Mouse (Mus musculus) liver, embryonic 16.5 days (tissue): ENCODE results near the gene Sympk. TPM values are rescaled to one million over a fixed set of nuclear protein-coding genes. Genes with fewer than 3 reads are reported as not detected.

Experiments used
- ATAC-seq: fragments of 200-750 bp; cut with Nextera tagmentation; 2 replicates; pipeline ENCODE4 v1.8.0; 2017; ENCODE audit warnings: low read depth, mild to moderate bottlenecking, moderate number of reproducible peaks, moderate library complexity
- H3K27ac ChIP-seq: fragments of 300-500 bp; sonication (generic); 2 replicates; pipeline ENCODE4 v1.5.1; 2014; ENCODE audit warnings: mild to moderate bottlenecking, low read length
- H3K27me3 ChIP-seq: fragments of 300-500 bp; sonication (generic); 2 replicates; pipeline ENCODE4 v1.6.1; 2014; ENCODE audit warnings: low read depth, low read length, mixed read lengths; ENCODE audit not compliant: control insufficient read depth, insufficient read depth
- H3K36me3 ChIP-seq: fragments of 300-500 bp; sonication (generic); 2 replicates; pipeline ENCODE4 v1.6.1; 2014; ENCODE audit warnings: mild to moderate bottlenecking; ENCODE audit not compliant: control insufficient read depth, insufficient read depth
- H3K4me1 ChIP-seq: fragments of 300-500 bp; sonication (generic); 2 replicates; pipeline ENCODE4 v1.6.1; 2014; ENCODE audit warnings: low read depth, low read length, mixed read lengths; ENCODE audit not compliant: control insufficient read depth
- H3K4me2 ChIP-seq: fragments of 300-500 bp; sonication (generic); 2 replicates; pipeline ENCODE4 v1.6.1; 2014; ENCODE audit warnings: low read depth, low read length, mixed read lengths
- H3K4me3 ChIP-seq: fragments of 300-500 bp; sonication (generic); 2 replicates; pipeline ENCODE4 v1.5.1; 2014; ENCODE audit warnings: low read depth, mild to moderate bottlenecking, low read length
- H3K9ac ChIP-seq: fragments of 300-500 bp; sonication (generic); 2 replicates; pipeline ENCODE4 v1.6.1; 2014; ENCODE audit warnings: low read depth, low read length
- H3K9me3 ChIP-seq: fragments of 300-500 bp; sonication (generic); replicated peaks from 2 replicates; pipeline ENCODE4 v1.6.1; 2016; ENCODE audit warnings: low read length; ENCODE audit not compliant: control insufficient read depth
- WGBS: fragments of 180-500 bp; shearing (Covaris S2); extraction: QIAGEN DNeasy Blood & Tissue Kit; methylation state at CpG from one replicate; pipeline ENCODE4 v1.1.7; 2014; ENCODE audit not compliant: insufficient replicate concordance; 5-methylcytosine and 5-hydroxymethylcytosine counted together
- polyA plus RNA-seq: library from polyadenylated mRNA; unstranded; fragments of >200 nt; fragmentation: Nextera tagmentation; extraction: Ambion mirVana; gene quantifications from 2 replicates; pipeline ENCODE4 v1.2.1, GENCODE M21; 2015

Gene Sympk
- polyA plus RNA-seq, 1 experiment from 2014 or later, result 13.8 TPM

DNA sequence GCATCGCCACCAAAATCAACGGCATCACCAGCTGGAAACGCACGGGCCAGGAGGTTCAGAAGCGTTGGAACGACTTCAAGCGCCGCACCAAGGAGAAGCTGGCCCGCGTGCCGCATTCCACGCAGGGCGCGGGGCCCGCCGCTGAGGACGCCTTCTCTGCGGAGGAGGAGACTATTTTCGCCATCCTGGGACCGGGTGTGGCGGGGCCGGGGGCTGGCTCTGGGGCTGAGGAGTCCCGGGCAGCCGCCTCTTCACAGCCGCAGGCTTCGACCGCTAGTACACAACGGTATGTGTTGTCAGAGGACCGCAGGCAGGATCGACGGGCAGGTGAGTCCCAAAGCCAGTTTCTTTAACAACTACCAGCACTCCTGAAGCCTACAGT lies 31.9 kb upstream of the Sympk start:
- Histone ChIP-seq H3K4me3 (peak overlapping the region; percentile 57), H3K4me1 (peaks cover 15% of the 10 kb centered on the region), H3K9ac (no peak overlapping the region), H3K27ac (no peak overlapping the region), H3K9me3 (no peaks in the 10 kb centered on the region), H3K4me2 (peak overlapping the region; percentile 74), H3K36me3 (no peaks in the 10 kb centered on the region), H3K27me3 (peaks cover 57% of the 10 kb centered on the region)
- ATAC-seq, result no peak
- 5% methylated on average over 31 of the region's 31 CpGs for WGBS

GRCm38 (mm10) chr7:18993036-18993435 lies 31.1 kb upstream of the Sympk start:
- Histone ChIP-seq H3K27me3 (peaks cover 57% of the 10 kb centered on the region), H3K4me2 (no peak overlapping the region), H3K36me3 (no peaks in the 10 kb centered on the region), H3K4me1 (peaks cover 15% of the 10 kb centered on the region), H3K27ac (no peak overlapping the region), H3K9ac (no peak overlapping the region), H3K4me3 (no peak overlapping the region), H3K9me3 (no peaks in the 10 kb centered on the region)
- 76% methylated on average over 5 of the region's 5 CpGs for WGBS
- ATAC-seq, result no peak

DNA sequence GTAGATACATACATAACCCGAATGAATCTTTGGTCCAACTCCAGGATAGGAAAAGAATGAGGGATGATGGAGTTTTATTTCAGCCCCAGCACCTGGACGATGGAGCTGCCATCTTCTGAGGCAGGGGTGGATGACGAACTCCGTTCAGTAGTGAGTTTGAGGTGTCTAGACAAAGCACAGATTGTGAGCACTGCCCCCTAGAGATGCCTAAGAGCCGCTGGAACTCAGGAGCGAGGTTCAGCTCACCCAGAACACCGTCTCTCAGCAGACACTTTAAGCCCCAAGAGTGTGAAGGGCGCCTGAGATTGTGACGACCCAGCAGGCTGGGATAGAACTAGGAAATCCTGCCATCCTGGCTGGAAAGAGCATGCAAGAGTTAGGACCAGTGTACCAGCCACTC lies 25.3 kb upstream of the Sympk start:
- Histone ChIP-seq H3K27ac (no peak overlapping the region), H3K36me3 (no peaks in the 10 kb centered on the region), H3K4me1 (peaks cover 30% of the 10 kb centered on the region), H3K9ac (no peak overlapping the region), H3K27me3 (no peaks in the 10 kb centered on the region; the same call in 1 of the 2 replicates), H3K4me2 (no peak overlapping the region), H3K9me3 (no peaks in the 10 kb centered on the region), H3K4me3 (no peak overlapping the region)
- ATAC-seq, result no peak
- WGBS, result 55% methylated on average over 9 of the region's 9 CpGs

- Histone ChIP-seq H3K9me3 (no peaks in the 10 kb centered on the region), H3K4me3 (peak overlapping the region; percentile 54), H3K4me1 (peaks cover 42% of the 10 kb centered on the region), H3K27ac (peak overlapping the region; percentile 36), H3K36me3 (no peaks in the 10 kb centered on the region; the same call in 1 of the 2 replicates), H3K27me3 (no peaks in the 10 kb centered on the region), H3K4me2 (peak overlapping the region; percentile 50), H3K9ac (peak overlapping the region; percentile 56)
- ATAC-seq, result no peak
- WGBS, result 34% methylated on average over 10 of the region's 10 CpGs
These were observed 23.8 kb upstream of the Sympk start for GRCm38 (mm10) chr7:19000421-19000820.

DNA sequence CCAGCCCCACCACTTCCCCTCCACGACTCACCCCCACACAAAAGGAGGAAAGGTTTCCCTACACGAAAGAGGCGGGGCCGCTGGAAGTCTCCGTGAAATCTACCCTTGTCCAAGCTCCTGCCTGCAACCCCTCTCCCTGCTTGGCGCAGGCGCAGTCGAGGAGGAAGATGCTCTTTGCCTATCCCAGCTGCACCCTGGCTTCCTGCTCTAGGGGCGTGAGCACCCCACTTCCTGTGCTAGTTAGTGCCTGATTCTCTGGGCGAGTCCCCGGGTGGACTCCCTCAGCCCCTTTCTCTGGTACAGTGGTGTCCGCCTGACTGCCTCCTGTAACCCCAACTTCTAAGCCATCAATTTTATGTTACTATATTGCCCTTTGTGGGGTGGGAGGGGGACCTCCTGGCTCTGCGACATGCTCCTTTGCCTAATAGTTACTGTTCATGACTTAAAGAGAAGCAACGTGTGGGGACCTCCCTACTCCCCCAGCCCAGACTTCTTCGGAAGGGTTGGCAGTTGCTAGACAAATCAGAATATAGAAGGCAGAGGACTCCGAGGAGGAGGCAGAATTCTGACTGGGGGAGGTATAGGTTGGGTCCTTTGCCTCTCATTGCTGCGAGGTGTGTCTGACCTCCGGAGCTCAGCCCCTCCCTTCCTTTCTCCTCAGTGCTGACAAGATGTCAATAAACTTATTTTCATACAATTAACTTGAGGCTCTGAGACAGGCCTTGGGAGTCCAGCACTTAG lies 22.9 kb upstream of the Sympk start:
- peak overlapping the region; percentile 50 for H3K4me2 ChIP-seq
- no peaks in the 10 kb centered on the region for H3K9me3 ChIP-seq
- H3K27ac ChIP-seq, result peak overlapping the region; percentile 36
- ATAC-seq, result no peak
- H3K9ac ChIP-seq, result peak overlapping the region; percentile 56
- no peaks in the 10 kb centered on the region for H3K27me3 ChIP-seq
- 12% methylated on average over 18 of the region's 18 CpGs for WGBS
- H3K4me3 ChIP-seq, result peak overlapping the region; percentile 54
- peaks cover 50% of the 10 kb centered on the region for H3K4me1 ChIP-seq
- peaks cover 5% of the 10 kb centered on the region for H3K36me3 ChIP-seq

DNA sequence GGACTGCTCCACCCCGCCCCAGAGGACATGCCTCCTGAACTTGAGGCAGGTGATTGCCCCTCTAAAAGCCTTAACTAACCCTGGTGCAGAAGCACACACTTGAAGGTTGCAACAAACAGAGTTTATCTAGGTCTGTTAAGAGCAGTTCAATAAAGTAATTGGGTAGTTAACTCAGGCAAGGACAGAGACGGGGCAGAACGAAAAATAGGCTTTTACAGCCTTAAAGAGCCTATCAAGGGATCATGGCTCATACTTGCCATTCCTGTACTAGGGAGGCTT lies 22.4 kb upstream of the Sympk start:
- H3K4me2 ChIP-seq, result peak overlapping the region; percentile 50
- H3K4me1 ChIP-seq, result peaks cover 54% of the 10 kb centered on the region
- no peaks in the 10 kb centered on the region for H3K27me3 ChIP-seq
- H3K36me3 ChIP-seq, result peaks cover 5% of the 10 kb centered on the region
- H3K27ac ChIP-seq, result peak overlapping the region; percentile 25; the same call in 1 of the 2 replicates
- no peak for ATAC-seq
- no peak overlapping the region for H3K4me3 ChIP-seq
- peak overlapping the region; percentile 56; the same call in 1 of the 2 replicates for H3K9ac ChIP-seq
- H3K9me3 ChIP-seq, result no peaks in the 10 kb centered on the region
- 71% methylated on average over 3 of the region's 3 CpGs for WGBS

DNA sequence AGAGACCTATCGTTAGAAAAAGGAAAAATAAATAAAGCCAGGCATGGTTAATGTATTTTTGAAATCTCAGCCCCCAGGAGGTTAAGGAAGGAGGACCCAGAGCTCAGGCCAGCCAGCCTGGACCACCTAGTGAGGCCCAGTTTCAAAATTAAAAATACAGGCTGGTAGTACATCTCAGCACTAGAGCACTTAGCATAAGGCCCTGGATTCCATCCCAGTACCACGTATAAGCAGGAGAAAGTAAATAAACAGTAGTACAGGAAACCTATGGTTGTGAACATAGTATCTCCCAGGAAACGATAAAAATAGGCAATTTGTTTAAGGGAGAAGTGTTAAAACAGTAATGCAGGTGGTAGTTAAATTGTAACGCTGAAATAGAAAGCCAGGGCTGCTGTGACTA lies 22.1 kb upstream of the Sympk start:
- peak overlapping the region; percentile 99 for H3K4me2 ChIP-seq
- H3K27ac ChIP-seq, result peak overlapping the region; percentile 88
- ATAC-seq, result no peak
- peaks cover 54% of the 10 kb centered on the region for H3K4me1 ChIP-seq
- WGBS, result 26% methylated on average over 4 of the region's 4 CpGs
- peak overlapping the region; percentile 61 for H3K4me3 ChIP-seq
- H3K9me3 ChIP-seq, result no peaks in the 10 kb centered on the region
- H3K9ac ChIP-seq, result peak overlapping the region; percentile 69
- no peaks in the 10 kb centered on the region for H3K27me3 ChIP-seq
- peaks cover 5% of the 10 kb centered on the region for H3K36me3 ChIP-seq

DNA sequence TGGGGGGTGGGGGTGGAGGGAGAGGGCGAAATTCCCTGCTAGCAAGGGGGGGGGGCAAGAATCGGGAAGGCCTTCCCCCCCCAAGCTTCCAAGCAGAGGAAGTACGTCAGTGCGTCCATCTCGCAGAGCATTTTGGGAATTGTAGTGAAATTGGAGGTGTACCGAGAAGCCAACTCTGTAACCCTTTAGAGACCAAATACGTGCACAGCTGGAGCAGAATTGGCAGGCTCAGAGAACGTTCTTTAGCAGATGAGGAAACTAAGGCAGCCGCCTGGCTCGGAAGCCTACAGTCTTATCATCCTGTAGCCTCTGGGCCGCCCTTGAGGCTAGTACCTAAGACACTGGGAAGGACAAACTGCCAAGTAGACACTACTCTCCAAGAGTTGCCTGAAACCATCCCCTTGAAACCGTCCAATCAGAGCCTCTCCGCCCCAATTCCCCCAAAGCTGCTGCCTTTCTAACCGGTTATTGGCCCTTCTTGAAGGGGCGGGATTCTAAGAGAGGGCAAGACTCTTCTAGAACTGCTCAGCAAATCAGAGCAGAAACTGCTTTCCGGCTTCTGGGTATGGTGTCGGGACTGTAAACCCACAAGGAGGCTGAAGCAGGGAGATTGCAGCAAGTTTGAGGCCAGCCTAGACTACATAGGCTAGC lies 21.2 kb upstream of the Sympk start:
- peaks cover 5% of the 10 kb centered on the region for H3K36me3 ChIP-seq
- 0% methylated on average over 17 of the region's 17 CpGs for WGBS
- no peaks in the 10 kb centered on the region for H3K9me3 ChIP-seq
- H3K27me3 ChIP-seq, result no peaks in the 10 kb centered on the region
- H3K4me1 ChIP-seq, result peaks cover 54% of the 10 kb centered on the region
- H3K27ac ChIP-seq, result peak overlapping the region; percentile 88
- H3K9ac ChIP-seq, result peak overlapping the region; percentile 69
- ATAC-seq, result peak; percentile 57
- peak overlapping the region; percentile 61 for H3K4me3 ChIP-seq
- H3K4me2 ChIP-seq, result peak overlapping the region; percentile 99

- Histone ChIP-seq H3K36me3 (peaks cover 5% of the 10 kb centered on the region), H3K9me3 (no peaks in the 10 kb centered on the region), H3K27me3 (no peaks in the 10 kb centered on the region), H3K4me1 (peaks cover 56% of the 10 kb centered on the region), H3K4me3 (peak within 1 kb of the TSS; percentile 84), H3K9ac (peak within 1 kb of the TSS; percentile 87), H3K4me2 (peak within 1 kb of the TSS; percentile 99), H3K27ac (peak within 1 kb of the TSS; percentile 94)
- WGBS, result under 1% methylated on average over 80 of the region's 90 CpGs
- peak; percentile 62 for ATAC-seq
These were observed 20.1 kb upstream of the Sympk start, which contains the start of gene Irf2bp1 for GRCm38 (mm10) chr7:19003902-19004630. Irf2bp1 (plus strand) TSS chr7:19004044.
